Mouse (Mus musculus) intestine, embryonic 15.5 days (tissue): Measurements from ENCODE around the gene Stam2. TPM values are rescaled to one million over a fixed set of nuclear protein-coding genes. Genes with fewer than 3 reads are reported as not detected.
A peak's percentile ranks its signal among the peaks of the same experiment; 100 is the strongest.

ENCODE experiments used
- ATAC-seq: fragments of 200-750 bp; cut with Nextera tagmentation; 2 replicates; pipeline ENCODE4 v1.8.0; 2017; ENCODE audit warnings: moderate TSS enrichment, moderate library complexity
- H3K27ac ChIP-seq: fragments of 300-500 bp; sonication (generic); 2 replicates; pipeline ENCODE4 v1.5.1; 2015; ENCODE audit warnings: mild to moderate bottlenecking, inconsistent platforms
- H3K27me3 ChIP-seq: fragments of 300-500 bp; sonication (generic); replicated peaks from 2 replicates; pipeline ENCODE4 v1.6.1; 2015; ENCODE audit warnings: inconsistent platforms
- H3K36me3 ChIP-seq: fragments of 300-500 bp; sonication (generic); 2 replicates; pipeline ENCODE4 v1.6.1; 2015; ENCODE audit warnings: inconsistent platforms
- H3K4me1 ChIP-seq: fragments of 300-500 bp; sonication (generic); replicated peaks from 2 replicates; pipeline ENCODE4 v1.6.1; 2015; ENCODE audit warnings: inconsistent platforms
- H3K4me2 ChIP-seq: fragments of 300-500 bp; sonication (generic); replicated peaks from 2 replicates; pipeline ENCODE4 v1.6.1; 2015; ENCODE audit warnings: mild to moderate bottlenecking, inconsistent platforms
- H3K4me3 ChIP-seq: fragments of 300-500 bp; sonication (generic); replicated peaks from 2 replicates; pipeline ENCODE4 v1.5.1; 2015; ENCODE audit warnings: inconsistent platforms
- H3K9ac ChIP-seq: fragments of 300-500 bp; sonication (generic); 2 replicates; pipeline ENCODE4 v1.6.1; 2015; ENCODE audit warnings: inconsistent platforms
- H3K9me3 ChIP-seq: fragments of 300-500 bp; sonication (generic); 2 replicates; pipeline ENCODE4 v1.6.1; 2016; ENCODE audit warnings: inconsistent platforms
- WGBS: fragments of 180-500 bp; shearing (Covaris S2); methylation state at CpG from one replicate; pipeline ENCODE4 v1.1.7; 2015; 5-methylcytosine and 5-hydroxymethylcytosine counted together
- polyA plus RNA-seq: library from polyadenylated mRNA; unstranded; fragments of >200 nt; fragmentation: Nextera tagmentation; extraction: Ambion mirVana; gene quantifications from 2 replicates; pipeline ENCODE4 v1.2.1, GENCODE M21; 2015

Stam2 gene
- polyA plus RNA-seq, 1 experiment from 2014 or later = 34.4 TPM

GRCm38 (mm10) chr2:52715538-52715937 lies 26.5 kb downstream of the Stam2 start:
- H3K36me3 ChIP-seq = no peaks in the 10 kb centered on the region
- WGBS = 91% methylated on average over 6 of the region's 6 CpGs
- no peak overlapping the region for H3K27ac ChIP-seq
- H3K4me1 ChIP-seq = no peaks in the 10 kb centered on the region
- no peak overlapping the region for H3K4me3 ChIP-seq
- H3K4me2 ChIP-seq = no peak overlapping the region
- H3K9me3 ChIP-seq = no peaks in the 10 kb centered on the region
- ATAC-seq = no peak
- H3K27me3 ChIP-seq = no peaks in the 10 kb centered on the region
- no peak overlapping the region for H3K9ac ChIP-seq

- ATAC-seq = no peak
- Histone ChIP-seq H3K4me3 (no peak overlapping the region), H3K9me3 (no peaks in the 10 kb centered on the region), H3K4me1 (no peaks in the 10 kb centered on the region), H3K9ac (no peak overlapping the region), H3K27me3 (no peaks in the 10 kb centered on the region), H3K4me2 (no peak overlapping the region), H3K27ac (no peak overlapping the region), H3K36me3 (peaks cover 3% of the 10 kb centered on the region; the same call in 1 of the 2 replicates)
- WGBS = 93% methylated on average over 4 of the region's 4 CpGs
Measured at GRCm38 (mm10) chr2:52714111-52714510, 28.0 kb downstream of the Stam2 start.

- H3K36me3 ChIP-seq = peaks cover 6% of the 10 kb centered on the region; the same call in 1 of the 2 replicates
- ATAC-seq = no peak
- H3K4me1 ChIP-seq = no peaks in the 10 kb centered on the region
- no peak overlapping the region for H3K27ac ChIP-seq
- H3K4me3 ChIP-seq = no peak overlapping the region
- 80% methylated on average over 2 of the region's 2 CpGs for WGBS
- no peak overlapping the region for H3K4me2 ChIP-seq
- no peak overlapping the region for H3K9ac ChIP-seq
- no peaks in the 10 kb centered on the region for H3K9me3 ChIP-seq
- H3K27me3 ChIP-seq = no peaks in the 10 kb centered on the region
Measured at GRCm38 (mm10) chr2:52710804-52711203, 31.3 kb downstream of the Stam2 start.

- no peak for ATAC-seq
Measured at GRCm38 (mm10) chr2:52709417-52709816, 32.7 kb downstream of the Stam2 start.

GRCm38 (mm10) chr2:52701368-52702036 lies 40.6 kb downstream of the Stam2 start:
- Histone ChIP-seq H3K4me2 (no peak overlapping the region), H3K4me3 (no peak overlapping the region), H3K27ac (no peak overlapping the region), H3K9me3 (no peaks in the 10 kb centered on the region), H3K4me1 (no peaks in the 10 kb centered on the region), H3K27me3 (no peaks in the 10 kb centered on the region), H3K9ac (no peak overlapping the region), H3K36me3 (0 out of 2 replicates have a peak, but pooled peaks cover 5% of the 10 kb centered on the region)
- 91% methylated on average over 11 of the region's 11 CpGs for WGBS
- ATAC-seq = no peak

More at GRCm38 (mm10) chr2:52709417-52709816, 32.7 kb downstream of the Stam2 start:
- Histone ChIP-seq H3K36me3 (peaks cover 8% of the 10 kb centered on the region; the same call in 1 of the 2 replicates), H3K4me3 (no peak overlapping the region), H3K9ac (no peak overlapping the region), H3K4me1 (no peaks in the 10 kb centered on the region), H3K4me2 (no peak overlapping the region), H3K9me3 (no peaks in the 10 kb centered on the region), H3K27me3 (no peaks in the 10 kb centered on the region), H3K27ac (no peak overlapping the region)
- 93% methylated on average over 5 of the region's 5 CpGs for WGBS

- WGBS = 63% methylated on average over 5 of the region's 5 CpGs
- Histone ChIP-seq H3K36me3 (no peaks in the 10 kb centered on the region), H3K9ac (no peak overlapping the region), H3K27me3 (no peaks in the 10 kb centered on the region), H3K27ac (no peak overlapping the region), H3K4me3 (no peak overlapping the region), H3K4me1 (no peaks in the 10 kb centered on the region), H3K9me3 (no peaks in the 10 kb centered on the region), H3K4me2 (no peak overlapping the region)
- ATAC-seq = no peak
Measured at GRCm38 (mm10) chr2:52700352-52700751, 41.7 kb downstream of the Stam2 start.

GRCm38 (mm10) chr2:52694604-52695003 lies 47.5 kb downstream of the Stam2 start:
- no peak for ATAC-seq
- H3K27ac ChIP-seq = no peak overlapping the region
- 57% methylated on average over 6 of the region's 6 CpGs for WGBS

GRCm38 (mm10) chr2:52691745-52692144 lies 50.3 kb downstream of the Stam2 start:
- no peak overlapping the region for H3K9ac ChIP-seq
- H3K4me1 ChIP-seq = no peaks in the 10 kb centered on the region
- no peak overlapping the region for H3K4me3 ChIP-seq
- ATAC-seq = no peak
- no peaks in the 10 kb centered on the region for H3K36me3 ChIP-seq
- no peak overlapping the region for H3K27ac ChIP-seq
- H3K27me3 ChIP-seq = no peaks in the 10 kb centered on the region
- WGBS = 77% methylated on average over 4 of the region's 4 CpGs
- no peak overlapping the region for H3K4me2 ChIP-seq
- H3K9me3 ChIP-seq = no peaks in the 10 kb centered on the region

More at GRCm38 (mm10) chr2:52694604-52695003, 47.5 kb downstream of the Stam2 start:
- no peak overlapping the region for H3K4me2 ChIP-seq
- H3K9ac ChIP-seq = no peak overlapping the region
- no peaks in the 10 kb centered on the region for H3K9me3 ChIP-seq
- no peak overlapping the region for H3K4me3 ChIP-seq
- H3K27me3 ChIP-seq = no peaks in the 10 kb centered on the region
- H3K4me1 ChIP-seq = no peaks in the 10 kb centered on the region
- H3K36me3 ChIP-seq = no peaks in the 10 kb centered on the region

- H3K9me3 ChIP-seq = no peaks in the 10 kb centered on the region
- no peak overlapping the region for H3K27ac ChIP-seq
- WGBS = 83% methylated on average over 6 of the region's 6 CpGs
- no peaks in the 10 kb centered on the region for H3K4me1 ChIP-seq
- no peak overlapping the region for H3K9ac ChIP-seq
- H3K4me3 ChIP-seq = no peak overlapping the region
- no peak overlapping the region for H3K4me2 ChIP-seq
- no peak for ATAC-seq
- no peaks in the 10 kb centered on the region for H3K27me3 ChIP-seq
- no peaks in the 10 kb centered on the region for H3K36me3 ChIP-seq
Measured at GRCm38 (mm10) chr2:52686601-52687000, 55.5 kb downstream of the Stam2 start.

GRCm38 (mm10) chr2:52677589-52677988 lies 64.5 kb downstream of the Stam2 start:
- Histone ChIP-seq H3K27me3 (peaks cover 12% of the 10 kb centered on the region), H3K4me1 (peaks cover 15% of the 10 kb centered on the region; the same call in 1 of the 2 replicates), H3K9ac (no peak overlapping the region), H3K27ac (no peak overlapping the region), H3K4me3 (no peak overlapping the region), H3K9me3 (no peaks in the 10 kb centered on the region), H3K36me3 (no peaks in the 10 kb centered on the region), H3K4me2 (no peak overlapping the region)
- no peak for ATAC-seq
- 69% methylated on average over 4 of the region's 4 CpGs for WGBS

- 17% methylated on average over 6 of the region's 6 CpGs for WGBS
- Histone ChIP-seq H3K27me3 (peaks cover 12% of the 10 kb centered on the region), H3K4me2 (peak overlapping the region; percentile 97), H3K27ac (no peak overlapping the region), H3K4me3 (no peak overlapping the region), H3K36me3 (no peaks in the 10 kb centered on the region), H3K9ac (no peak overlapping the region), H3K9me3 (no peaks in the 10 kb centered on the region), H3K4me1 (peaks cover 15% of the 10 kb centered on the region; the same call in 1 of the 2 replicates)
- ATAC-seq = no peak
Measured at GRCm38 (mm10) chr2:52676913-52677303, 65.2 kb downstream of the Stam2 start.

GRCm38 (mm10) chr2:52676023-52676912 lies 65.8 kb downstream of the Stam2 start, which contains the start of gene Cacnb4:
TSS of gene Cacnb4 (minus strand) at chr2:52676831.
- Histone ChIP-seq H3K36me3 (no peaks in the 10 kb centered on the region), H3K4me1 (peaks cover 15% of the 10 kb centered on the region; the same call in 1 of the 2 replicates), H3K4me3 (peak within 1 kb of the TSS; percentile 66), H3K27ac (no peak within 1 kb of the TSS), H3K27me3 (peaks cover 12% of the 10 kb centered on the region), H3K9me3 (no peaks in the 10 kb centered on the region), H3K9ac (peak within 1 kb of the TSS; percentile 56), H3K4me2 (peak within 1 kb of the TSS; percentile 97)
- ATAC-seq = peak; percentile 90
- WGBS = 2% methylated on average over 55 of the region's 77 CpGs
